Mouse (Mus musculus) kidney, postnatal 0 days (tissue): ENCODE results near the gene Pam16. TPM values are rescaled to one million over a fixed set of nuclear protein-coding genes. Genes with fewer than 3 reads are reported as not detected.

Experiments
- ATAC-seq: fragments of 200-750 bp; cut with Nextera tagmentation; replicated peaks from 2 replicates; pipeline ENCODE4 v1.8.0; 2017; ENCODE audit warnings: low read depth, moderate number of reproducible peaks, moderate TSS enrichment, moderate library complexity; ENCODE audit not compliant: low FRiP score
- DNase-seq: peaks from one replicate; pipeline ENCODE4 v3.0.0-alpha.2; 2016; ENCODE audit warnings: low spot score
- H3K27ac ChIP-seq: fragments of 300-500 bp; sonication (generic); 2 replicates; pipeline ENCODE4 v1.5.1; 2014; ENCODE audit warnings: mild to moderate bottlenecking
- H3K27me3 ChIP-seq: fragments of 300-500 bp; sonication (generic); 2 replicates; pipeline ENCODE4 v1.6.1; 2014; ENCODE audit warnings: low read length, mixed read lengths; ENCODE audit not compliant: insufficient read depth
- H3K36me3 ChIP-seq: fragments of 300-500 bp; sonication (generic); 2 replicates; pipeline ENCODE4 v1.6.1; 2014; ENCODE audit warnings: low read length, mixed read lengths; ENCODE audit not compliant: insufficient read depth
- H3K4me1 ChIP-seq: fragments of 300-500 bp; sonication (generic); replicated peaks from 2 replicates; pipeline ENCODE4 v1.6.1; 2014; ENCODE audit warnings: antibody characterized with exemption, low read length, mixed read lengths; ENCODE audit not compliant: insufficient read depth
- H3K4me2 ChIP-seq: fragments of 300-500 bp; sonication (generic); 2 replicates; pipeline ENCODE4 v1.6.1; 2014; ENCODE audit warnings: mild to moderate bottlenecking, low read length, moderate library complexity, mixed read lengths
- H3K4me3 ChIP-seq: fragments of 300-500 bp; sonication (generic); replicated peaks from 2 replicates; pipeline ENCODE4 v1.5.1; 2014; ENCODE audit warnings: low read depth, low read length
- H3K9ac ChIP-seq: fragments of 300-500 bp; sonication (generic); 2 replicates; pipeline ENCODE4 v1.6.1; 2014; ENCODE audit warnings: low read depth, low read length
- H3K9me3 ChIP-seq: fragments of 300-500 bp; sonication (generic); replicated peaks from 2 replicates; pipeline ENCODE4 v1.6.1; 2016; ENCODE audit warnings: low read length, inconsistent platforms, mixed read lengths
- CTCF ChIP-seq: IDR thresholded peaks from 2 replicates; pipeline ENCODE4 v1.5.1; 2016; ENCODE audit warnings: antibody characterized with exemption, low read depth, mild to moderate bottlenecking, moderate library complexity
- WGBS: fragments of 180-500 bp; shearing (Covaris S2); extraction: QIAGEN DNeasy Blood & Tissue Kit; methylation state at CpG from one replicate; pipeline ENCODE4 v1.1.7; 2014; 5-methylcytosine and 5-hydroxymethylcytosine counted together
- polyA plus RNA-seq: library from polyadenylated mRNA; unstranded; fragments of >200 nt; fragmentation: Nextera tagmentation; extraction: Ambion mirVana; gene quantifications from 2 replicates; pipeline ENCODE4 v1.2.1, GENCODE M21; 2015

The Pam16 gene
- polyA plus RNA-seq, 1 experiment from 2014 or later = 106 TPM

GRCm38 (mm10) chr16:4654706-4655105 is 29.9 kb upstream of the Pam16 start:
- ATAC-seq = no peak
- H3K4me3 ChIP-seq = no peak overlapping the region
- WGBS = 57% methylated on average over 10 of the region's 10 CpGs
- no peaks in the 10 kb centered on the region for H3K27me3 ChIP-seq
- H3K9ac ChIP-seq = no peak overlapping the region
- peaks cover 29% of the 10 kb centered on the region for H3K36me3 ChIP-seq
- no peak overlapping the region for H3K4me2 ChIP-seq
- peak overlapping the region; percentile 78 for H3K27ac ChIP-seq
- no peaks in the 10 kb centered on the region for H3K9me3 ChIP-seq
- peak; percentile 51 for DNase-seq
- TF ChIP-seq CTCF = peak; percentile 59
- peaks cover 28% of the 10 kb centered on the region; the same call in 1 of the 2 replicates for H3K4me1 ChIP-seq

DNA sequence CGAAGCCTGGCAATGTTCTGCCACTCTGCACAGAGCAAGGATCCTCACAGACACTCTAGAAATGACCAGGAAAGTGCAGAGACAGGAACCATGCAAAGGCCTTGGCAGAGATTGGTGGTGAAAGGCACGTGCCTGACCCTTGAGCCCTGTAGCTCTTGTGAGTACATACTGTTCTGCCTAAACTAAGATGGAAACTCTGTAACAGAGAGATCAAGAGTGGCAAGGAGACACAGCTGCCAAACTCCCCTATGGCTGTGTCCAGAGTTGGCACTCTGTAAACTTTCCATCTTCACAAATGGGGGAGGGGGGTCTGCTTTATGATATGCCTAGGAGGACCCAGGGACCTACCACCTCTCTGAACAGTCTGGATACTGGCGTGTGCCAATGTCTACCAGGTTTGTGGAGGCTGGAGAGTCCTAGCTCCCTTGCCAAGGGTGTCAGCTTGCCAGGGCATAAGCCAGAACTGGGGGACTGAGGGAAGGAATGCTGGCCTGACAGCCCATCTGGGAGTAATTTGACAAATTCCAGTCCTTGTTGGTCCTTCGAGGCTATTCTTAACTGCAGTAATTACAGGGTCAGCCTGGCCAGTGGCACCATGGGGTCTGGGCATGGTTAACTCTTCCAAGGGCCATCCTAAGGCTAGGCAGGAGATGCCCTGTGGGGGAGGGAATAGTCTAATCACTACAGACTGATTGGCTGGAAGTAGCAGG is 28.1 kb upstream of the Pam16 start:
- peaks cover 47% of the 10 kb centered on the region for H3K36me3 ChIP-seq

GRCm38 (mm10) chr16:4651624-4652023 is 26.8 kb upstream of the Pam16 start:
- Histone ChIP-seq H3K4me2 (no peak overlapping the region), H3K4me1 (peaks cover 39% of the 10 kb centered on the region), H3K36me3 (peaks cover 47% of the 10 kb centered on the region), H3K27me3 (no peaks in the 10 kb centered on the region), H3K9ac (peak overlapping the region; percentile 23; the same call in 1 of the 2 replicates), H3K4me3 (no peak overlapping the region), H3K27ac (no peak overlapping the region), H3K9me3 (no peaks in the 10 kb centered on the region)
- WGBS = 66% methylated on average over 7 of the region's 7 CpGs
- TF ChIP-seq CTCF = no peak
- DNase-seq (no peak), ATAC-seq (no peak)

More for the DNA sequence above, 28.1 kb upstream of the Pam16 start:
- no peak overlapping the region for H3K9ac ChIP-seq
- TF ChIP-seq CTCF = no peak
- no peak overlapping the region for H3K4me3 ChIP-seq
- DNase-seq = no peak
- no peak for ATAC-seq
- WGBS = 62% methylated on average over 4 of the region's 4 CpGs
- H3K9me3 ChIP-seq = no peaks in the 10 kb centered on the region
- no peak overlapping the region for H3K27ac ChIP-seq
- H3K27me3 ChIP-seq = no peaks in the 10 kb centered on the region
- H3K4me2 ChIP-seq = no peak overlapping the region
- H3K4me1 ChIP-seq = peaks cover 32% of the 10 kb centered on the region

- no peak overlapping the region for H3K4me3 ChIP-seq
- WGBS = 84% methylated on average over 1 of the region's 1 CpGs
- peaks cover 47% of the 10 kb centered on the region for H3K36me3 ChIP-seq
- H3K27ac ChIP-seq = no peak overlapping the region
- DNase-seq = no peak
- H3K4me2 ChIP-seq = no peak overlapping the region
- H3K9ac ChIP-seq = no peak overlapping the region
- no peaks in the 10 kb centered on the region for H3K27me3 ChIP-seq
- ATAC-seq = no peak
- peaks cover 39% of the 10 kb centered on the region for H3K4me1 ChIP-seq
- no peak for TF ChIP-seq CTCF
- no peaks in the 10 kb centered on the region for H3K9me3 ChIP-seq
Measured at GRCm38 (mm10) chr16:4651081-4651480, 26.3 kb upstream of the Pam16 start.

- Histone ChIP-seq H3K4me2 (no peak overlapping the region), H3K9me3 (no peaks in the 10 kb centered on the region), H3K27me3 (no peaks in the 10 kb centered on the region), H3K27ac (no peak overlapping the region), H3K4me3 (no peak overlapping the region), H3K36me3 (peaks cover 51% of the 10 kb centered on the region), H3K9ac (no peak overlapping the region), H3K4me1 (peaks cover 30% of the 10 kb centered on the region)
- 92% methylated on average over 3 of the region's 3 CpGs for WGBS
- no peak for ATAC-seq
- no peak for DNase-seq
- TF ChIP-seq CTCF = no peak
Measured at GRCm38 (mm10) chr16:4650161-4650560, 25.4 kb upstream of the Pam16 start.

DNA sequence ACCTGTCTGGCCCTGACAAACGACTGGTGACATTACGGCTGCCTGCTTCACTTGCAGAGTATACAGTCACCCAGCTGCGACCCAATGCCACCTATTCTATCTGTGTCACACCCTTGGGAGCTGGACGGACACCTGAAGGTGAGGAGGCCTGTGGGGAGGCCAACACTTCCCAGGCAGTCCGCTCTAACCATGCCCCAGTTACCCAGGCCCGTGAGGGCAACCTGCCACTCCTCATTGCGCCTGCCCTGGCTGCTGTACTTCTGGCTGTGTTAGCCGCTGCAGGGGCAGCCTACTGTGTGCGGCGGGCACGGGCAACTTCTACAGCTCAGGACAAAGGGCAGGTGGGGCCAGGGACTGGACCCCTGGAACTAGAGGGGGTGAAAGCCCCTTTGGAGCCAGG is 24.9 kb upstream of the Pam16 start:
- H3K27ac ChIP-seq = no peak overlapping the region
- H3K9ac ChIP-seq = no peak overlapping the region
- no peak overlapping the region for H3K4me2 ChIP-seq
- no peak for TF ChIP-seq CTCF
- ATAC-seq (no peak), DNase-seq (no peak)
- peaks cover 32% of the 10 kb centered on the region for H3K4me1 ChIP-seq
- no peaks in the 10 kb centered on the region for H3K27me3 ChIP-seq
- H3K36me3 ChIP-seq = peaks cover 51% of the 10 kb centered on the region
- no peak overlapping the region for H3K4me3 ChIP-seq
- no peaks in the 10 kb centered on the region for H3K9me3 ChIP-seq
- 81% methylated on average over 11 of the region's 11 CpGs for WGBS

DNA sequence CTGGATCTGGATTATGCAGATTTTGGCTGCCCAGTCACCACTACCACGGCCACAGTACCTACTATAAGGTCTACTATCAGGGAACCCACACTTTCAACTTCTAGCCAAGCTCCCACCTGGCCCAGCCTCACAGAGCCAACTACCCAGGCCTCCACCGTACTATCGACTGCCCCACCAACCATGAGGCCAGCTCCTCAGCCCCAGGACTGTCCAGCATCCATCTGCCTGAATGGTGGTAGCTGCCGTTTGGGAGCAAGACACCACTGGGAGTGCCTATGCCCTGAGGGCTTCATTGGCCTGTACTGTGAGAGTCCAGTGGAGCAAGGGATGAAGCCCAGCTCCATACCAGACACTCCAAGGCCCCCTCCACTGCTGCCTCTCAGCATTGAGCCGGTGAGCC is 24.4 kb upstream of the Pam16 start:
- Histone ChIP-seq H3K4me1 (peaks cover 37% of the 10 kb centered on the region), H3K9ac (no peak overlapping the region), H3K27me3 (no peaks in the 10 kb centered on the region), H3K4me2 (no peak overlapping the region), H3K4me3 (no peak overlapping the region), H3K9me3 (no peaks in the 10 kb centered on the region), H3K36me3 (peaks cover 51% of the 10 kb centered on the region), H3K27ac (no peak overlapping the region)
- 87% methylated on average over 5 of the region's 5 CpGs for WGBS
- DNase-seq = no peak
- no peak for ATAC-seq
- no peak for TF ChIP-seq CTCF
